Mouse (Mus musculus) ES-Bruce4 (cell line): ENCODE measurements around the gene Kcnj5. TPM values are rescaled to one million over a fixed set of nuclear protein-coding genes. Genes with fewer than 3 reads are reported as not detected.

Source experiments
- H3K27ac ChIP-seq: 2 replicates; pipeline ENCODE4 v1.5.1; 2012; ENCODE audit warnings: low read length, inconsistent platforms; ENCODE audit not compliant: insufficient read depth
- H3K27me3 ChIP-seq: 2 replicates; pipeline ENCODE4 v1.6.1; 2012; ENCODE audit warnings: mild to moderate bottlenecking, low read length, inconsistent platforms; ENCODE audit not compliant: control insufficient read depth, poor library complexity, insufficient read depth, severe bottlenecking
- H3K36me3 ChIP-seq: 2 replicates; pipeline ENCODE4 v1.6.1; 2012; ENCODE audit warnings: inconsistent platforms, mild to moderate bottlenecking, low read length, moderate library complexity; ENCODE audit not compliant: control insufficient read depth, poor library complexity, insufficient read depth, severe bottlenecking
- H3K4me1 ChIP-seq: one replicate; pipeline ENCODE4 v1.8.1; 2011; ENCODE audit warnings: low read length; ENCODE audit not compliant: control insufficient read depth, insufficient read depth
- H3K4me3 ChIP-seq: 2 replicates; pipeline ENCODE4 v1.5.1; 2011; ENCODE audit warnings: low read depth, mild to moderate bottlenecking, low read length
- H3K9ac ChIP-seq: 2 replicates; pipeline ENCODE4 v1.6.1; 2012; ENCODE audit warnings: low read depth, mild to moderate bottlenecking, inconsistent platforms; ENCODE audit not compliant: poor library complexity, severe bottlenecking
- H3K9me3 ChIP-seq: replicated peaks from 2 replicates; pipeline ENCODE4 v1.6.1; 2012; ENCODE audit warnings: mild to moderate bottlenecking, low read length, inconsistent platforms; ENCODE audit not compliant: control insufficient read depth, poor library complexity, insufficient read depth, severe bottlenecking
- CTCF ChIP-seq: IDR thresholded peaks from one replicate; pipeline ENCODE4 v1.8.1; 2011; ENCODE audit warnings: low read depth, low read length
- EP300 ChIP-seq: IDR thresholded peaks from 2 replicates; pipeline ENCODE4 v1.6.1; 2011; ENCODE audit warnings: low read depth, low read length; ENCODE audit not compliant: insufficient read depth
- POLR2A ChIP-seq: IDR thresholded peaks from one replicate; pipeline ENCODE4 v1.8.1; 2011; ENCODE audit warnings: low read length; ENCODE audit not compliant: insufficient read depth
- polyA plus RNA-seq: library from polyadenylated mRNA; stranded (reverse); fragments of >200 nt; gene quantifications from 2 replicates; pipeline ENCODE4 v1.2.4, GENCODE M21; 2011; ENCODE audit warnings: low read depth; ENCODE audit not compliant: missing spikeins, insufficient read depth, insufficient read length

Gene Kcnj5
- polyA plus RNA-seq, 1 experiment, result not detected

- Histone ChIP-seq H3K27ac (no peak overlapping the region), H3K4me1 (no peaks in the 10 kb centered on the region), H3K27me3 (no peaks in the 10 kb centered on the region), H3K4me3 (no peak overlapping the region), H3K9ac (no peak overlapping the region), H3K36me3 (no peaks in the 10 kb centered on the region), H3K9me3 (no peaks in the 10 kb centered on the region)
- TF ChIP-seq CTCF (no peak), EP300 (no peak), POLR2A (no peak)
These were observed 32.9 kb upstream of the Kcnj5 start for GRCm38 (mm10) chr9:32376863-32377590.

DNA sequence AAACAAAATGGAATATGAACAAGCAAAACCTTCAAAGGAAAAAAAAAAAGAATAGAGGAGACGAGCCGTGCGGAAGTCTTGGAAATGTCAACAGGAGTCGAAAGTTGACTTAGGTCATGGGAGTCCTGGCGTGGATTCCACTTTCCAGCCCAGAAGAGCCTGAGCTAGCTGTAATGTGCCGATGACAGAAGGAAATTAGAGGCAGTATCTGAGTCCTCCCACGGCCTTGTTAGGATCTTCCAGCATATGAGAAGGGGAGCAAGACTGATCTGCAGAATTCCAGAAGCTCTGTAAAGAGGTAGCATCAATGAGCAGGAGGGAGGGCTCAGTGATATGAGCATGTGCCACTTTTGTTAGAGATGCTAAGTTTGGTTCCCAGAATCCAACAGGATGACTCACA, 31.9 kb upstream of the Kcnj5 start:
- Histone ChIP-seq H3K27me3 (no peaks in the 10 kb centered on the region), H3K4me1 (no peaks in the 10 kb centered on the region), H3K27ac (no peak overlapping the region), H3K9ac (no peak overlapping the region), H3K4me3 (no peak overlapping the region), H3K36me3 (no peaks in the 10 kb centered on the region), H3K9me3 (no peaks in the 10 kb centered on the region)
- TF ChIP-seq POLR2A (no peak), EP300 (no peak), CTCF (no peak)

GRCm38 (mm10) chr9:32373656-32374055, 29.5 kb upstream of the Kcnj5 start:
- Histone ChIP-seq H3K4me1 (peaks cover 4% of the 10 kb centered on the region), H3K27ac (no peak overlapping the region), H3K27me3 (no peaks in the 10 kb centered on the region), H3K36me3 (no peaks in the 10 kb centered on the region), H3K9me3 (no peaks in the 10 kb centered on the region), H3K9ac (no peak overlapping the region), H3K4me3 (no peak overlapping the region)
- no peak for TF ChIP-seq EP300
- no peak for TF ChIP-seq CTCF
- TF ChIP-seq POLR2A, result no peak

GRCm38 (mm10) chr9:32372202-32372601, 28.1 kb upstream of the Kcnj5 start, which contains the start of gene Kcnj1:
TSS of gene Kcnj1 (plus strand) at chr9:32372493.
- Histone ChIP-seq H3K27me3 (no peaks in the 10 kb centered on the region), H3K36me3 (no peaks in the 10 kb centered on the region), H3K9ac (no peak within 1 kb of the TSS), H3K9me3 (no peaks in the 10 kb centered on the region), H3K27ac (no peak within 1 kb of the TSS), H3K4me1 (peaks cover 8% of the 10 kb centered on the region), H3K4me3 (no peak within 1 kb of the TSS)
- TF ChIP-seq CTCF (no peak), EP300 (no peak), POLR2A (no peak)

DNA sequence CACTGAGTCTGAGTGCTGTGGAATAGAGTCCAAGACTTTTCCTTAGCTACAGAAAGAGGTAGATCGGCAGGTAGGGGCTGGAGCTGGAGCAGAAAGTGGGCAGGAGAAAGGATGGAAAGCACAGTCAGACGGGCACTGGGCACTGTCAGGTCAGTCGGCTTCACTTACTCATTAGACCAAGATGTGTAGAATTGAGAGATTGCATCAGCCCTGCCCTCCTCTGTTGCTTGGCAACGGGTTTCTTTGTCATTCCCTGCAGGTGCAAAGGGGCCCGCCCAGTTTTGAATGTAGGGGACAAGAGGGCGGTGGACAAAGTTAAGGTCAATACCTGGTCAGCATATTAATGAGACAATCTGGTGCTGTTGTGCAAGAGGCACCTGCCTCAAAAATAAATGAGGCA, 25.2 kb upstream of the Kcnj5 start:
- H3K27me3 ChIP-seq, result no peaks in the 10 kb centered on the region
- H3K9me3 ChIP-seq, result no peaks in the 10 kb centered on the region
- H3K4me3 ChIP-seq, result no peak overlapping the region; the same call in 1 of the 2 replicates
- H3K36me3 ChIP-seq, result no peaks in the 10 kb centered on the region
- TF ChIP-seq CTCF (no peak), EP300 (peak; percentile 85; the same call in 1 of the 2 replicates)
- 0 out of 2 replicates have a peak overlapping the region, but pooled peaks have one; percentile 2 for H3K27ac ChIP-seq
- no peak overlapping the region for H3K9ac ChIP-seq
- peaks cover 8% of the 10 kb centered on the region for H3K4me1 ChIP-seq

GRCm38 (mm10) chr9:32368812-32369211, 24.7 kb upstream of the Kcnj5 start:
- Histone ChIP-seq H3K9me3 (no peaks in the 10 kb centered on the region), H3K27ac (no peak overlapping the region), H3K4me1 (peaks cover 8% of the 10 kb centered on the region), H3K27me3 (no peaks in the 10 kb centered on the region), H3K36me3 (no peaks in the 10 kb centered on the region), H3K4me3 (no peak overlapping the region), H3K9ac (no peak overlapping the region)
- TF ChIP-seq EP300 (no peak), POLR2A (no peak), CTCF (no peak)
